Mouse (Mus musculus) stomach, postnatal 0 days (tissue): ENCODE measurements around the gene Kpna2.

ENCODE experiments used
- CTCF ChIP-seq: IDR thresholded peaks from 2 replicates; pipeline ENCODE4 v1.5.1; 2016; ENCODE audit warnings: antibody characterized with exemption, low read depth, mild to moderate bottlenecking, moderate library complexity
- EP300 ChIP-seq: optimal IDR thresholded peaks from 2 replicates; pipeline ENCODE3; 2016; ENCODE audit warnings: antibody characterized with exemption

- TF ChIP-seq CTCF, result no peak
- no peak for TF ChIP-seq EP300
Measured at GRCm38 (mm10) chr11:106959121-106959520, 40.2 kb downstream of the Kpna2 start.
